Mouse (Mus musculus): ENCODE measurements around the gene Nmb. TPM values are rescaled to one million over a fixed set of nuclear protein-coding genes. Genes with fewer than 3 reads are reported as not detected.

The Nmb gene
- polyA plus RNA-seq, 1 experiment from 2014 or later, result 7.6 TPM

DNA sequence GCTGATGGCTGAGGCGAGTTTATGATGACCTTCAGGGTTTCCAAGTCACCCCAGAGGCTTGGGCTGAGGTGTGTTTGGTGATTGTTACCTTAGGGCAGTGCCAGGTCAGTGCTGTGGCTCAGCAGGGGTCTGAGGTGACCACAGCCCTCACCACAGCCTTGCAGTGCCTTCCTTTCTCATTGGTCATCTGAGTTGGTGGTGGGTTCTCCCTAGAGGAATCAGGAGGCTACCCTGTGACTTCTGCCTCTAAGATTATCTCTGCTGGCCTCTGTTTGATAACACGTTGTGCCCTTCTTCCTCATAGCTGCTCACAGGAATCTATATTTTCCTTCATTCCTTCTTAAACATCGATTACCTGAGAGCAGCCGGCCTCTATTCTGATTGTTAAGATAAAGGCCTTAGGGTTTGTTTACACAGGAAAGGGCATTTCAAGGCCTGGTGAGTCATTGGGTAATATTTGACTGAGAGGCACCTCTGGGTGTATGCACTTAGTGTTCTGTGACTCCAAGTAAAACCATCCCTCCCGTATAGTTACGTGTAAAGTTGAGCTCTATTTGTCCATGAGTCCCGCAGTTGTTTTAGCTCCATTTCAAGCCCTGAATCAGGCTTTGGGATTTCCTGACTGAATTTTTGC is 38.2 kb downstream of the Nmb start:
- H3K36me3 ChIP-seq (ENCODE audit: control insufficient read depth, insufficient read depth, low read length), result peaks cover 29% of the 10 kb centered on the region
- WGBS, result 89% methylated on average over 7 of the region's 7 CpGs

DNA sequence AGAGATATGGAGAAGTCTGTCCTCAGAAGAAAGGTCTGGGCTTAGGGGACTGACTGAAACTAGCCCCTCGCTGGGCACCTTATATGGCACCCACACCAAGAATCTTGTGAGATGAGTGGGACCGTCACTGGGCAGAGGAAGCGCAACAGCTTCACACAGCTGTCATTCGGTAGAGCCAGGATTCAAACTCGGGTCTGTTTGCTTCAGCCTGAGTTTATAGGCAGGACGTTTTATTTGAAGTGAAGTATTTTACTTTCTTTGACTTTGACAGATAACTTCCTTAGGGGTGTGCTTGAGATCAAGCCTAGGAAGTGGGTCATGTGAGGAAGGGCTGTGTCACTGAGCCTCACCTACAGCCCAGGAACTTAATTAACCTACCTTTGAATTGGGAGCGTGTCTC is 39.4 kb downstream of the Nmb start:
- Histone ChIP-seq H3K9me3 (ENCODE audit: control insufficient read depth, low read length) (no peaks in the 10 kb centered on the region), H3K27me3 (replicated peaks; ENCODE audit: control insufficient read depth, insufficient read depth, low read length) (no peaks in the 10 kb centered on the region), H3K27ac (ENCODE audit: low read depth, low read length) (no peak overlapping the region), H3K4me2 (ENCODE audit: low read length) (no peak overlapping the region), H3K9ac (ENCODE audit: low read depth, low read length) (no peak overlapping the region), H3K36me3 (ENCODE audit: control insufficient read depth, insufficient read depth, low read length) (peaks cover 21% of the 10 kb centered on the region), H3K4me3 (ENCODE audit: low read length) (no peak overlapping the region), H3K4me1 (ENCODE audit: control insufficient read depth, insufficient read depth, low read depth, low read length) (peaks cover 32% of the 10 kb centered on the region)
- WGBS, result 92% methylated on average over 7 of the region's 7 CpGs
- ATAC-seq, result no peak

More for the DNA sequence above, 38.2 kb downstream of the Nmb start:
- Histone ChIP-seq H3K27ac (ENCODE audit: low read depth, low read length) (no peak overlapping the region), H3K4me3 (ENCODE audit: low read length) (no peak overlapping the region), H3K9me3 (ENCODE audit: control insufficient read depth, low read length) (no peaks in the 10 kb centered on the region), H3K4me2 (ENCODE audit: low read length) (no peak overlapping the region), H3K27me3 (replicated peaks; ENCODE audit: control insufficient read depth, insufficient read depth, low read length) (no peaks in the 10 kb centered on the region), H3K4me1 (ENCODE audit: control insufficient read depth, insufficient read depth, low read depth, low read length) (peaks cover 32% of the 10 kb centered on the region), H3K9ac (ENCODE audit: low read depth, low read length) (no peak overlapping the region)
- ATAC-seq, result no peak

DNA sequence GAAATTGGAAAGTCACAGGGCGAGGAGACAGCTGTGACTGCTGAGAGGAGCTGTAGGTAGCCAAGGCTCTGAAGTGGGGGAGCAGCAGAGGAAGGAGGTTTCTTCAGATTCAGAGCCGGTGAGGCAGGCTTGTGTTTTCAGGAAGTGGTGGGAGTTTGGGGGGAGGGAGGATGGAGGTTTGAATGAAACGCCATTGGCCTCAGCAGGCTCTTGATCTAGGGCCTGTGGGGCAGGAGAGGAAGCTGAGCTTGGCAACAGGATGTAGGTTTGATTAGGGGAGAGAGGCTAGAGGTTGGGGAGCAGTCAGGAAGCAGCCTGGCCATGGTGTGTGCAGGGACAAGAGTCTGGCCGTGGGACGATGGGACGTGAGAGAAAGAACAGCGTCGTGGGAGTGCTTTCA is 40.0 kb downstream of the Nmb start:
- 85% methylated on average over 8 of the region's 8 CpGs for WGBS

DNA sequence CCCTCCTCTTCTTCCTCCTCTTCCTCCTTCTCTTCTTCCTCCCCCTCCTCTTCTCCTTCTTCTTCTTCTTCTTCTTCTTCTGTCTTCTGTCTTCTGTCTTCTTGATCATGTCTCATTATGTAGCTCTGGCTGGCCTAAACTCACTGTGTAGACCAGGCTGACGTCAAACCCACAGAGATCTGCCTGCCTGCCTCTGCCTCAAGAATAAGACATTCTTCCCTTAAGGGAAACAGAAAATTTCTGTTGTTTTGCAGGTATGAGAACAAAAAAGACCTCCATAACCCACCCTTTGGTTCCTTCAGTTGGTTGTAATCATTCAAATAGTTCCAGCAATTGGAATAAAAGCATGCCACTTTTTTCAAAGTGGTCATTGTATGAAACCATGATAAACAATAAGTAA is 40.7 kb downstream of the Nmb start:
- Histone ChIP-seq H3K9ac (ENCODE audit: low read depth, low read length) (no peak overlapping the region), H3K4me2 (ENCODE audit: low read length) (no peak overlapping the region; the same call in 1 of the 2 replicates), H3K27me3 (replicated peaks; ENCODE audit: control insufficient read depth, insufficient read depth, low read length) (no peaks in the 10 kb centered on the region), H3K4me1 (ENCODE audit: control insufficient read depth, insufficient read depth, low read depth, low read length) (peaks cover 34% of the 10 kb centered on the region), H3K27ac (ENCODE audit: low read depth, low read length) (no peak overlapping the region), H3K36me3 (ENCODE audit: control insufficient read depth, insufficient read depth, low read length) (peaks cover 19% of the 10 kb centered on the region), H3K9me3 (ENCODE audit: control insufficient read depth, low read length) (no peaks in the 10 kb centered on the region), H3K4me3 (ENCODE audit: low read length) (no peak overlapping the region)
- 48% methylated on average over 1 of the region's 1 CpGs for WGBS
- ATAC-seq, result no peak

More for the DNA sequence above, 40.0 kb downstream of the Nmb start:
- Histone ChIP-seq H3K27me3 (replicated peaks; ENCODE audit: control insufficient read depth, insufficient read depth, low read length) (no peaks in the 10 kb centered on the region), H3K4me2 (ENCODE audit: low read length) (no peak overlapping the region), H3K4me1 (ENCODE audit: control insufficient read depth, insufficient read depth, low read depth, low read length) (peaks cover 34% of the 10 kb centered on the region), H3K4me3 (ENCODE audit: low read length) (no peak overlapping the region), H3K36me3 (ENCODE audit: control insufficient read depth, insufficient read depth, low read length) (peaks cover 19% of the 10 kb centered on the region), H3K27ac (ENCODE audit: low read depth, low read length) (no peak overlapping the region), H3K9me3 (ENCODE audit: control insufficient read depth, low read length) (no peaks in the 10 kb centered on the region), H3K9ac (ENCODE audit: low read depth, low read length) (no peak overlapping the region)
- no peak for ATAC-seq

DNA sequence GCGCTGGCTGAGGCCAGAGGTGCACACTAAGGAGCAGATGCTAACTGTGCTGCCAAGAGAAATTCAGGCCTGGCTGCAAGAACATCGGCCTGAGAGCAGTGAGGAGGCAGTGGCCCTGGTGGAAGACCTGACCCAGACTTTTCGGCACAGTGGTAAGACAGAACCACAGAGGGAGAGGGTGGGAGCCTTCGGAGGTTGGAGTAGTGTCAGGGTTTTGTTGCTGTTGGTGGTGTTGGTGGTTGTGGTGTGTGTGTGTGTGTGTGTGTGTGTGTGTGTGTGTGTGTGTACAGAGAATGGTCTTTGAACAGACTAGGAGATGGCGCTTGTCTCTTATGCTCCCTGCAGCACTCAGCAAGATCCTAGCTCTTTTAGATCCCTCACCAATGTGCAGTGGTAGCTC is 41.4 kb downstream of the Nmb start:
- Histone ChIP-seq H3K27ac (ENCODE audit: low read depth, low read length) (no peak overlapping the region), H3K9ac (ENCODE audit: low read depth, low read length) (peak overlapping the region; percentile 51), H3K27me3 (replicated peaks; ENCODE audit: control insufficient read depth, insufficient read depth, low read length) (no peaks in the 10 kb centered on the region), H3K36me3 (ENCODE audit: control insufficient read depth, insufficient read depth, low read length) (peaks cover 18% of the 10 kb centered on the region), H3K4me3 (ENCODE audit: low read length) (no peak overlapping the region; the same call in 1 of the 2 replicates), H3K4me2 (ENCODE audit: low read length) (peak overlapping the region; percentile 41), H3K4me1 (ENCODE audit: control insufficient read depth, insufficient read depth, low read depth, low read length) (peaks cover 34% of the 10 kb centered on the region), H3K9me3 (ENCODE audit: control insufficient read depth, low read length) (no peaks in the 10 kb centered on the region)
- WGBS, result 80% methylated on average over 5 of the region's 5 CpGs
- ATAC-seq, result no peak

DNA sequence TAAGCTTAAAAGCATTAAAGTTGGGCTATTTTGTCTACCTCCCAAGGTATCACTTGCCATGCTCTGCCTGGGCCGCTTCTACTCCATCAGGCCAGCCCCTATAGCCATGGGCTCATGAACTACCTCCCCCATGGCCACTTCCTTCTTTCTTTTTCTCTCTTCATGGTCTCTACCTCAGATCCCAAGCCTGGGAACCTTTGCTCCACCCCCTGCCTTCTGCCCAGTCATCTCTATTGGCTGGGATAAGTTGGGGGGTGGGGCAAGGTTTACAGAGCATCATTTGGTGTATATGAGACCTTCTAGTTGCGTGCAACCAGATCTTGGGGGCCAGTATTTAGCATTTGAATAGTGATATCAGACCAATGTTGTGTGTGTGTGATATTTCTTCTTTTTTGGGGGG is 42.4 kb downstream of the Nmb start:
- no peak overlapping the region for H3K9ac ChIP-seq (ENCODE audit: low read depth, low read length)
- H3K4me2 ChIP-seq (ENCODE audit: low read length), result peak overlapping the region; percentile 82
- no peaks in the 10 kb centered on the region for H3K27me3 ChIP-seq (replicated peaks; ENCODE audit: control insufficient read depth, insufficient read depth, low read length)
- H3K27ac ChIP-seq (ENCODE audit: low read depth, low read length), result no peak overlapping the region
- no peak for ATAC-seq
- H3K36me3 ChIP-seq (ENCODE audit: control insufficient read depth, insufficient read depth, low read length), result peaks cover 8% of the 10 kb centered on the region
- H3K4me1 ChIP-seq (ENCODE audit: control insufficient read depth, insufficient read depth, low read depth, low read length), result peaks cover 34% of the 10 kb centered on the region
- WGBS, result 77% methylated on average over 2 of the region's 2 CpGs
- no peaks in the 10 kb centered on the region for H3K9me3 ChIP-seq (ENCODE audit: control insufficient read depth, low read length)
- peak overlapping the region; percentile 6; the same call in 1 of the 2 replicates for H3K4me3 ChIP-seq (ENCODE audit: low read length)

DNA sequence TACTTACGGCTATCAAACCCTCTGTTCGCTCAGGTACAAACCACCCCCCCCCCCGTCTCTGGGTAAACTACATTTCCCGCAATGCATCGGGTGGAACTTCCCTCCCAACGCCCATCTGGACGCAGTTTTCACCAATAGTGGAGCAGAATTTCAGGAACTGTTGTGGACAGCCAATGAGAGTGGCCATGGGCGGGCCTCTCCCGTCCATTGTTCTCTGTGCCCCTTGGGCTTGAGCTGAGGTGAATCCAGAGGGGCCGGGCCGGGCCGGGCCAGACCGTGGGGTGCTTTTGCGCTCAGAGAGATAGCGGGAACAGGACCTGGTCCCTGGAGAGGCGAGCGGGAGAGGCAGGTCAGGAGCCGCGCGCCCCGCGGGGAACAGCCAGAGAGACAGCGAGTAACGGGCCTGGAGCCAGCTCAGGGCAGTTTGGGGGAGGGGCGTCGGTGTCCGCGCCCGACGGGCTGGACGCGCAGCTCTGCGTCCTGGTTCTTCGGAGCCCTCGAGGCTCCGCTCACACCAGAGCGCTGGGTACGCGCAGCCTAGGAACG is 44.1 kb downstream of the Nmb start, which contains the start of gene Zscan2:
Gene Zscan2, plus strand, starts transcription at position 192 of the 546 bp plus-strand sequence.
- Histone ChIP-seq H3K4me2 (ENCODE audit: low read length) (peak within 1 kb of the TSS; percentile 86), H3K9ac (ENCODE audit: low read depth, low read length) (peak within 1 kb of the TSS; percentile 98), H3K27me3 (replicated peaks; ENCODE audit: control insufficient read depth, insufficient read depth, low read length) (no peaks in the 10 kb centered on the region), H3K36me3 (ENCODE audit: control insufficient read depth, insufficient read depth, low read length) (peaks cover 8% of the 10 kb centered on the region), H3K4me1 (ENCODE audit: control insufficient read depth, insufficient read depth, low read depth, low read length) (peaks cover 34% of the 10 kb centered on the region), H3K9me3 (ENCODE audit: control insufficient read depth, low read length) (no peaks in the 10 kb centered on the region), H3K4me3 (ENCODE audit: low read length) (peak within 1 kb of the TSS; percentile 93), H3K27ac (ENCODE audit: low read depth, low read length) (peak within 1 kb of the TSS; percentile 93)
- WGBS, result under 1% methylated on average over 40 of the region's 40 CpGs
- ATAC-seq, result peak; percentile 99

DNA sequence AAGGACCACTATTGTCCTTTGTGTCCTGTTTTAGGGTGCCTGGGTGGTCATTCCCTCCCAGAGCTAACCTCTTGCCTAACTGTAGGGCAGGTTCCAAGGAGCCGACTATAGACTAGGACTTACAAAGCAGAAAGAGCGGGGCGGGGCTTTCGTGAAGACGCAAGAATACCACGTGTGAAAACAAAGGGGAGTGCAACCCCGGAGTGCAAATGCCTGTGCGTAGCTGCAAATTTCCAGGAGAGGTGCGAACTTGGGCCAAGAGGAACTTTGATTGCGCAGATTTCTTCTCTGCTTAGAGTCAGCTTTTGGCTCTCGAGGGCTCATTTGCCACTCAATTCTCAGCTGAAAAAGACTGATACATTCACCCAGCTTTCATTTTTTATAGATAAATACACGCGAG is 44.6 kb downstream of the Nmb start:
- peak overlapping the region; percentile 51; the same call in 1 of the 2 replicates for H3K27ac ChIP-seq (ENCODE audit: low read depth, low read length)
- no peaks in the 10 kb centered on the region for H3K9me3 ChIP-seq (ENCODE audit: control insufficient read depth, low read length)
- peaks cover 31% of the 10 kb centered on the region for H3K4me1 ChIP-seq (ENCODE audit: control insufficient read depth, insufficient read depth, low read depth, low read length)
- ATAC-seq, result peak; percentile 55
- H3K27me3 ChIP-seq (replicated peaks; ENCODE audit: control insufficient read depth, insufficient read depth, low read length), result no peaks in the 10 kb centered on the region
- H3K9ac ChIP-seq (ENCODE audit: low read depth, low read length), result peak overlapping the region; percentile 66
- under 1% methylated on average over 13 of the region's 13 CpGs for WGBS
- H3K4me2 ChIP-seq (ENCODE audit: low read length), result peak overlapping the region; percentile 86
- H3K4me3 ChIP-seq (ENCODE audit: low read length), result peak overlapping the region; percentile 93
- peaks cover 3% of the 10 kb centered on the region; the same call in 1 of the 2 replicates for H3K36me3 ChIP-seq (ENCODE audit: control insufficient read depth, insufficient read depth, low read length)

DNA sequence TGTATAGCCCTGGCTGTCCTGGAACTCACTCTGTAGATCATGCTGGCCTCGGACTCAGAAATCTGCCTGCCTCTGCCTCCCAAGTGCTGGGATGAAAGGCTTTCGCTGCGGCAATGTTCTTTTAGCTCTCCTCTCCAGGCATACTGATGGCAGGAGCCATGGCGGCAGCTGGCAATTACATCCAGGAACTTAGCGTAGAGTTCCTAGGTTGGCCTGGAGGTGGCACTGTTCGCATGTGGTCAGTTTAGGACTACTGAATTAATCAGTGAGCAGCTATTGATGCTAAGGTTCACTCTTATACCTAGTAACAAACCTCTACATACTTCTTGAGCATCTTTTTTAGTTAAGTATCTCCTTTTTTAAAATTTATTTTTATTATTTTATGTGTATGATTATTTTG is 47.7 kb downstream of the Nmb start:
- WGBS, result 24% methylated on average over 6 of the region's 6 CpGs

More for the DNA sequence above, 47.7 kb downstream of the Nmb start:
- ATAC-seq, result no peak
- Histone ChIP-seq H3K9me3 (ENCODE audit: control insufficient read depth, low read length) (no peaks in the 10 kb centered on the region), H3K4me3 (ENCODE audit: low read length) (no peak overlapping the region), H3K4me2 (ENCODE audit: low read length) (no peak overlapping the region), H3K27ac (ENCODE audit: low read depth, low read length) (no peak overlapping the region), H3K27me3 (replicated peaks; ENCODE audit: control insufficient read depth, insufficient read depth, low read length) (no peaks in the 10 kb centered on the region), H3K9ac (ENCODE audit: low read depth, low read length) (no peak overlapping the region), H3K36me3 (ENCODE audit: control insufficient read depth, insufficient read depth, low read length) (no peaks in the 10 kb centered on the region), H3K4me1 (ENCODE audit: control insufficient read depth, insufficient read depth, low read depth, low read length) (peaks cover 6% of the 10 kb centered on the region)
